Mouse (Mus musculus) Muller cell, postnatal 12 days (primary cell): ENCODE measurements around the gene Has3.
"Not testable (repeated sequence)": the region's sequence is repeated elsewhere in the genome, so short reads cannot be mapped to it uniquely, and the experiment has no call there.

Experiments
- DNase-seq: peaks from one replicate; pipeline ENCODE4 v3.0.0-alpha.2; 2015; ENCODE audit errors: inconsistent ontology term

The Has3 gene

GRCm38 (mm10) chr8:106870051-106870450 lies at the start of gene Has3:
Gene Has3, plus strand, starts transcription at chr8:106870242.
- DNase-seq, result no peak

DNA sequence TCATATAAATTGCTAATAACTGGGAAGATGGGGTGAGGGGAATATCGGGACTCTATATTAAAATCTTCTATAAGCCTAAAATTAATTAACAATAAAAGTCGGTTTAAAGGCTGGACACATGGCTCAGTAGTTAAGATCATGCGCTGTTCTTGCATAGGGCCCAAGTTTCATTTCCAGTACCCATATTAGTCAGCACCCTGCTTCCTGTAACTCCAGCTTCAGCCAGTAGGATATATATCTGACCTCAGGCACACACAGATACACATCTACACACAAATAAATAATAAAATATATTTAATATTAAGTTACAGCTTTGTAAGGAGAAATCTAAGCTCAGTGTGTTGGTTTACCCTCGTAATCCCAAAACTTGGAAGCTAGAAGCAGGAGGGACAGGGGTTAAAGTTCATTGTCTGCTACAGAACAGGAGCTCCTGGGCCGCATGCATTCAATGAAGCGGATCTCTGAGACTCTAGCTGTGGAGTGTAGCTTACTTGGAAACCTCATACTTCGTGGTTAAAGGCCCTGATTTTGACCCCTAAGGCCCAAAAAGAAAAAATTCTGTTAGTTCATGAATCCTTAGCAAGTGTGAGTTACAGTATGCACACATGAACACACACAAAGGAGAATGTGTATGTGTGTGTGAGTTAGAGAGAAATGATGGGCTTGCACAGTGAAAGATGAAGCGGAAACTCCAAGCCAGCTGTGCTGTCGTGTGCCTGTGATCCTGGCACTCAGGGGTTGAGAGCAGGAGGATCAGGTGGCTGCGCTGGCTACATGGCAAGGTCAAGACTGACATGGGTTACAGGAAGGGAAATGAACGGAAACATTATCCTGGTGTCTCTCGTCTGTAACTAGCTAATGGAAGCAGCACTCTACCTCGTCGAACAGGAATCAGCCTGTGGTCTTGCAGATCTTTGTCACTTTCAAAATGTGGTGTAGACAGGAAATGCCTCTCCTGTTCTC lies 49.2 kb upstream of the Has3 start:
- DNase-seq, result no peak

- no peak for DNase-seq
Observed at GRCm38 (mm10) chr8:106828921-106829320, 41.1 kb upstream of the Has3 start.

DNA sequence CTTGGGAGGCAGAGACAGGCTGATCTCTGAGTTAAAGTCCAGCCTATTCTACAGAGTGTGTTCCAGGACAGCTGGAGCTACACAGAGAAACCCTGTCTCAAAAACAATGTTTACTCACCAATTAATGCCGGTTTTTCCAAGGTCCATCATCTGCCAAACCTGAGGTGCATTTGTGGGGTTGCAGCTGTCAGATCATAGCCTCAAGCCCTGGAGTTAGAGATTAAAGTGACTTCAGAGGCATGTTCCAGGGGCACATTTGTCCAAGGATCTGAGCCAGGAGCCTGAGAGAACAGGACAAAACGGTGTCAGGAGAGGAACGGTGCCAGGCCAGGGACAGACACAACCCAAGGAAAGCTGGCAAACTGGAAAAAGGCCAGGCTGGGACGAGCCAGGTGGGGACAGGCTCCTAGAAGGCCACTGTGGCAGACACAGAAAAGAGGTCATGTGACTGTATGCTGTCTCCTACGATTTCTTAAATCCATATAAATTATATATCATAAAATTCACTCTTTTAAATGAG lies 40.5 kb upstream of the Has3 start:
- no peak for DNase-seq

GRCm38 (mm10) chr8:106834899-106835298 lies 35.1 kb upstream of the Has3 start:
- no peak for DNase-seq

DNA sequence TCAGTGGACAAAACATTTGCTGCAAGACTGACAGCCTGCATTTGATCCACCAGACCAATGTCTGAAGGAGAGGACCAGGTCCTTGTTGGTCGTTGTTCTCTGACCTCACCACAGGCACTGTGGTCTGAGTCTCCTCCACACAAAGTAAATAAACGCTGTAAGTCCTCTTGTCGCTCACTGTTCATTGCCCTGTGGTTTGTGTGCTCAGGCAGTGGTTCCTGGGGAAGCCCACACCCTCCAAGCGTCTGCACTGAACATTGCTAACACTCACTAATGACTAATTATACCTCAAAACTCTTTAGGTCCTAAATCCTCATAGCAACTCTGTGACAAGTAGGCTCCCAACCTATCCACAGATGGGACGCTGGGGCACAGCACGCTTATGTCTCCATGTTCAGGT lies 33.5 kb upstream of the Has3 start:
- no peak for DNase-seq

DNA sequence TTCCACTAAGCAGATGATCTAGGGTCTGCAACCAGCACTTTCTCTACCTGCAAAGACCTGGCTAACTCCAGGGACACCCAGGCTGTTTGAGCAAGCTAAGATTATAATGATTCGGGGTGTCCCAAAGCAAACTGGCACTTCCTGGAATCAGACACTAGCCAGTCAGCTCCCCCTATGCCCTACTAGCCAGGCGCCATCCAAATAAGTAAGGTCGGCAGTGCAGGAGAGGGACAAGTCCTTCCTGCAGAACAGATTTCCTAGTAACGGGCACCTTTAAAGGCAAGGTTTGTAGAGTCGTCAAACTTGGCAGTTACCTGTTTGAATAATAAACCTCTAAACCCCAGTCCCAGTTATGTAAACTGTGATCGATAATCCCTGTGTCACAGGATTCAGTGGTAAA lies 31.2 kb upstream of the Has3 start:
- no peak for DNase-seq

DNA sequence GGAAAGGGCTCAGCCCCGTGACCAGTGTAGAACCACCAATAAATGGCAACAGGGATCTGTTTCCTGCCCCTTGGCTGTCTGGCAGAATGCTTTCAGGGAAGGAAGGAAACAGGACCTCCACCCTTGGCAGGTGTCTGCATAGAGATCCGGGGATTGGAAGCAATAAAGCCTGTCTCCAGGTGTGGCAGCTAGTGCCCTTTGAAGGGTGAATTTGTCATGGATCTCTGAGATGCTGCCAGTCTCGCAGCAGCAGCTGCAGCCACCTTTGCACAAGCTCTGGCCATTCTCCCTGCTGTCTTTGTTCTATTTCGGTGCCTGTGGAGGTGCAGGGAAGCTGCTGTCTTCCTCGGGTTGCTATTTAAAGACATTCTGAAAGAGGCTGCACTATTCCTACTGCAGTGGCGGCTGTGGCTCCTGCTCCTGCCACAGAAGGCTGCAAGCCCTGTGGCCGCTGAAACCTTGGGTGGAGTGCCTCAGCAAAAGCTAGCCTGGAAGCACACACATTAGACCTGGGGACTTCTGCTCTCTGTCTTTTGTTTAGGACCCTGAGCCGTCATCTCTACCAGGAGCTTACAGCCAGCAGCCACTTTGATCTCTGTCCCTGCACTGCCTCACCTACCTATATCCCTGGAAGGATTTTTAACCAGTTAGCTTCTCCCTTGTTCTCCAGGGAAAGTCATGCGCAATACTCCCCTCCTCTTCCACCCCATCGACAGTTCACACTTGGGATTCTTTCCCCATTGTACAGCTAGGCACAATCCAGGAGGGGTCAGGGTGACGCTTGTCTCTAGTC lies 30.6 kb upstream of the Has3 start:
- no peak for DNase-seq

DNA sequence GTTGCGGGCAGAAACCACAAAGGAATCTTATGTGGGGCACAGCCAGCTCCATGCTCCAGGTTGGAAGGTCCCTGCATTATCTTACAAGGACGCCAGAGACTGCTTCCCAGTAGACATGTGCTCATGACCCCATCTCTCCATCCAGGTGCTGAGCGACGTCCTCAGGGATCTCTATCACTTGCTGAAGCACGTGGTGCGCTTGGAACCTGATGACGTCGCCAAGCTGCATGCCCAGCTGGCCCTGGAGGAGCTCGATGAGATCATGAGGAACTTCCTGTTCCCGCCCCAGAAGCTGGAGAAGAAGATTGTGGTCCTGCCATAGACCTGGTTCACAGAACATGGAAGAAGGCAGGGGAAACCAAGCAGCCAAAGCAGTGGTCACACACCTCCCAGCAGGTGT lies 20.0 kb upstream of the Has3 start:
- DNase-seq, result no peak

- peak; percentile 12 for DNase-seq
Observed at GRCm38 (mm10) chr8:106854534-106855241, 15.4 kb upstream of the Has3 start.

- DNase-seq, result no peak
Observed at GRCm38 (mm10) chr8:106855242-106855562, 14.8 kb upstream of the Has3 start.

DNA sequence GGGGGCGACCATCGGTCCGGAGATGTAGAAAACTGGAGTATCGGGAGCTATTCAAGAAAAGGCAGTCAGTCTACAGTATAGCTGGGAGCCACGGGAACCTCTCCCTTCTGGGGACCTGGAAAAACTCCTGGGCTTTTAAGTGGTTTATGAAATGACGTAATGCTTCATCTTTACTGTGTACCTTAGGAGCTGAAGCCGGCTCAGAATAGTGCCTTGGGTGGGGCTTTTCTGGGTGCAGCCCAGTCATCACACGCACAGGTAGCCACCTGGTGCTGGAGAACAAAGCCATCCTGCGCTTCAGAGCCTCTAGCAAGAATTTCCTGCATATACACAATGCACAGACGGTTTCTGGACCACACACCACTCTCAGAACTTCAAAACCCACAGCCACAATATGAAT lies 7.2 kb upstream of the Has3 start:
- no peak for DNase-seq

- DNase-seq, result no peak
Observed at GRCm38 (mm10) chr8:106865354-106865753, 4.7 kb upstream of the Has3 start.

- DNase-seq, result peak; percentile 70
Observed at GRCm38 (mm10) chr8:106870537-106871327, 690 bp downstream of the Has3 start.

GRCm38 (mm10) chr8:106871328-106871926 lies 1.4 kb downstream of the Has3 start:
- peak; percentile 15 for DNase-seq

- peak; percentile 64 for DNase-seq
Observed at GRCm38 (mm10) chr8:106871931-106872371, 1.9 kb downstream of the Has3 start.

DNA sequence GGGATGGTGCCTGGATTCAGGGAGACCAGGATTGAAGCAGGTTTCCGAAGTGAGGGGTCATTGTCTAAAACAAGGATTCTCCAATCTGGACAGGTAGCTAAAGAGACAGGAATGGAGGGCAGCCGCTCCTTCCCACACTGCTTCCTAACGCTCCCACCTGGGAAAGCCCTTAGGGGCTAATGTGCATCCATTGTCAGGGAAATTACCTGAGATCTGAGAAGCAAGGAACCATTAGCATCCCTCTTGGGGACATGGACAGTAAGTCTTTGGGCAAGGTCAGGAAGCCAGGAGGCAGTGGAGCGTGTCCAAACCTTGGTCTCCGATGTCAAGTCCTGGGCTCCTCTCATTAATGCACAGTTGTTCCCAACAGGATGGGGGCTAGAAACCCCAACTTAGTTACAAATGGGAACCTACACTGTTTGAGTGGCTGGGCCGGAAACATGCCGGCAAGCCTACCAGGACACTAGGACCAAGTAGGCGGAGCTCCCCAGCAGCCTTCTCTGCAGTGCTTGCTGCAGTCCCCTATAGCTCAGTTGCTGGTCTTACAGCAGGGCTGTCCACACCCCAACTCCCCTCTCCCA lies 2.5 kb downstream of the Has3 start:
- no peak for DNase-seq

DNA sequence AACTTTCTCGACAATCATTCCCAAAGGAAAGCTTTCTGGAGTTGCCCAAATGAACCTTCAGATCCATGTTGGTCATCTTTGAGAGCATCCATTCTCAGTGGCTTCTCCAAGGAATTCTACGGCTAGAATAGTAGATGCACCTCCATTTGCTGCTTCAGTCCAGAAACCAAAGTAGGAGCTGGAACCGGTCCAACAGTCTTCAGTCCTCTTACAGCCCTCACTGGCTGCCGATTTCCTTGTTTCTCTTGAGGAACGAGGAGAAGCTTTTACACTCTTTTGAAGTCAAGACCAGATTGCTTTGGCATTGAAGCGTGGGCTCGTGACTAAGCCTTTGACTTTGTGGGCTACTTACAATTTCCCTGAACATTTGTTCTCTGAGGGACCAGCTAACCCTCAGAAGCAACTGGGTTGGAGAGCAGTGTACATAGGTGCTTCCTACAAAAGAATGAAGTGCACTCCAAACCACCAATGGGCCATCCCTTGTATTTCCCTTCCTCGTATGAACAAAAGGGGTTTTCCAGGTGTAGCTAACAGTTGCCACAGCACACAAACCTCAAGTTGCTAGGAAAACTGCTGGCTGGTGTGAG lies 10.2 kb downstream of the Has3 start:
- no peak for DNase-seq

DNA sequence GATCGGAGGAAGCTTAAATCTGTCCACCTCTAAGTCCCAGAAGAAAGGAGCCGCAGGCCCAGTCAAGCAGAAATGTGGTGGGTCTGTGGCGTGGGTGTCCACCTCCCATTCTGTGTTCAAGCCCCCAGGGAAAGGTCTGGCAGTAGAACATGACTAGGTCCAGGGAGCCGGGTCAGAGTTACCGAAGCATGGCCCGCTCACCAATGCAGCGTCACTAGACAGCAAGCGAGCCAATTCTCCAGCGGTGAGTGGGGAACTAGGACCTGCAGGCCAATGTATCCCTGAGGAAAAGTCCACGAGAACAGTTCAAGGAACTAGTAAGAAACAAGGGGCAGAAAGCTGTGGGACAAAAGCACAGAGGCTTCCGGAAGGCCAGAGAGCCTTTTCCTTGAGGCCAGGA lies 14.1 kb downstream of the Has3 start:
- DNase-seq, result not testable (repeated sequence)

DNA sequence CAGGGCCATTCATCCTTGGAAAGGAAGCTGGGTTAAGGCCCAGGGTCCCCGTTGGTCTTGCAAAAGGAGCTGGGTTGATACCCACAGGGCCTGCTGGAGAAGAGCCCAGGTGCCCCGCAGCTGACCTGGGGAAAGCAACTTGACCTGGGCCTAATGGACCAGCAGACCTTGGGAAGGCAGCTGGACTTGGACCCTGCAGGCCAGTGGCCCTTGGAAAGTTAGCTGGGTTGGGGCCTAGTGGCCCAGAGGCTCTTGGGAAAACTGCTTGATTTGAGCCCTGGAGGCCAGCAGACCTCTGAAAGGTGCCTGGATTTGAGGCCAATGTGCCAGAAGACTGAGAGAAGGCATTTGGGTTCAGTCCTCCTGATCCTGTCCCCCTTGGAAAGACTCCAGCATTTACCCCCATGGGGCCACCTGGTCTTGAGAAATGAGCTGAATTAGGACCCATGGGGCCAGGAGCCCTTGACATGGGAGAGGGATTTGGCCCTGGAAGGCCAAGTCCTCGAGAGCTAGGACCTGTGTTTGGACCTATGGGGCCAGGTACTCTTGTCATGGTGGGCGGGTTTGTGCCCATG lies 14.9 kb downstream of the Has3 start:
- not testable (repeated sequence) for DNase-seq
